ENCODE assay signal across 8 mouse cellular contexts in genomic region chr10:127080901-127081780, GRCm38 (mm10). TPM values are rescaled to one million over a fixed set of nuclear protein-coding genes. Genes with fewer than 3 reads are reported as not detected.
DNase-seq lines count a peak whose midpoint lies in the region; ATAC-seq lines count a peak whose summit lies in the region.

No protein-coding gene starts in this region.

- no peak for ATAC-seq in hindbrain, embryonic 13.5 days (ENCODE audit: low FRiP score)
- no peak for ATAC-seq in midbrain, embryonic 11.5 days (ENCODE audit: low FRiP score)

- H3K4me2 ChIP-seq in hindbrain, embryonic 13.5 days, result peak overlapping the region; percentile 90
- peak overlapping the region; percentile 100 for H3K4me2 ChIP-seq in midbrain, embryonic 11.5 days

- 1% methylated on average over 46 of the region's 48 CpGs for WGBS in hindbrain, embryonic 13.5 days
- WGBS in midbrain, embryonic 11.5 days, result 3% methylated on average over 48 of the region's 48 CpGs

- H3K4me3 ChIP-seq in hindbrain, embryonic 13.5 days, result peak overlapping the region; percentile 84
- peak overlapping the region; percentile 68 for H3K4me3 ChIP-seq in midbrain, embryonic 11.5 days (ENCODE audit: low read depth, low read length)

- H3K9ac ChIP-seq in hindbrain, embryonic 13.5 days, result peak overlapping the region; percentile 98
- peak overlapping the region; percentile 41 for H3K9ac ChIP-seq in midbrain, embryonic 11.5 days (ENCODE audit: low read length)

- H3K36me3 ChIP-seq in hindbrain, embryonic 13.5 days, result peaks cover 29% of the 10 kb centered on the region
- H3K36me3 ChIP-seq in midbrain, embryonic 11.5 days (ENCODE audit: control insufficient read depth, insufficient read depth, low read length), result no peaks in the 10 kb centered on the region

- peak overlapping the region; percentile 37; the same call in 1 of the 2 replicates for H3K27ac ChIP-seq in hindbrain, embryonic 13.5 days
- no peak overlapping the region for H3K27ac ChIP-seq in midbrain, embryonic 11.5 days (ENCODE audit: low read depth, low read length)

- H3K4me1 ChIP-seq in hindbrain, embryonic 13.5 days (replicated peaks), result peaks cover 56% of the 10 kb centered on the region
- peaks cover 36% of the 10 kb centered on the region for H3K4me1 ChIP-seq in midbrain, embryonic 11.5 days (ENCODE audit: control insufficient read depth, insufficient read depth, low read length)

- H3K27me3 ChIP-seq in hindbrain, embryonic 13.5 days, result peaks cover 59% of the 10 kb centered on the region
- H3K27me3 ChIP-seq in midbrain, embryonic 11.5 days (ENCODE audit: control insufficient read depth, insufficient read depth, low read length), result peaks cover 40% of the 10 kb centered on the region

- DNase-seq in adrenal gland, postnatal 25 days, result peak; percentile 33
- no peak for DNase-seq in adrenal gland, adult 18-20 months (ENCODE audit: low spot score in 2 of 2)
- peak; percentile 78 for DNase-seq in right cerebral cortex, postnatal 10 days (ENCODE audit: low spot score in 2 of 2)
- no peak for DNase-seq in right cerebral cortex, postnatal 36 days (ENCODE audit: low spot score in 2 of 2)
- DNase-seq in midbrain, embryonic 11.5 days (ENCODE audit: low spot score, missing footprints), result peak; percentile 93
- no peak for DNase-seq in adrenal gland, postnatal 4 days (ENCODE audit: low spot score in 2 of 2)
- no peak for DNase-seq in lung, postnatal 36 days

- no peaks in the 10 kb centered on the region for H3K9me3 ChIP-seq in hindbrain, embryonic 13.5 days
- no peaks in the 10 kb centered on the region for H3K9me3 ChIP-seq in midbrain, embryonic 11.5 days (ENCODE audit: control insufficient read depth, low read length)

RNA-seq across cellular contexts. Expression of gene Agap2, which starts 6.1 kb away (rescaled TPM):
- 2.6 and 3.8 TPM in 2 replicates for total RNA-seq in adrenal gland, postnatal 25 days (2021)
- total RNA-seq in adrenal gland, adult 18-20 months (2021), result 1 to 10 TPM; 3.1 to 3.2 TPM
- polyA plus RNA-seq in hindbrain, embryonic 13.5 days (2015; fragmentation: Nextera tagmentation; extraction: Ambion mirVana), result 3.0 and 3.1 TPM in 2 replicates
- polyA plus RNA-seq in midbrain, embryonic 11.5 days (2014; fragmentation: Nextera tagmentation; extraction: Ambion mirVana), result 0.66 and 0.89 TPM in 2 replicates
- 1 to 10 TPM; 3.6 to 4.1 TPM for total RNA-seq in adrenal gland, postnatal 4 days (2021)

RNA-seq across cellular contexts. Expression of gene Tspan31, which starts 11.1 kb away (rescaled TPM):
- total RNA-seq in adrenal gland, postnatal 25 days (2021), result 103 and 108 TPM in 2 replicates
- total RNA-seq in adrenal gland, adult 18-20 months (2021), result 100 to 1,000 TPM; 106 to 107 TPM
- polyA plus RNA-seq in hindbrain, embryonic 13.5 days (2015; fragmentation: Nextera tagmentation; extraction: Ambion mirVana), result 122 and 129 TPM in 2 replicates
- polyA plus RNA-seq in midbrain, embryonic 11.5 days (2014; fragmentation: Nextera tagmentation; extraction: Ambion mirVana), result 98.6 and 117 TPM in 2 replicates
- total RNA-seq in adrenal gland, postnatal 4 days (2021), result 10 to 100 TPM; 87.6 to 96.4 TPM

RNA-seq across cellular contexts. Expression of gene Cdk4, which starts 17.8 kb away (rescaled TPM):
- 218 and 247 TPM in 2 replicates for total RNA-seq in adrenal gland, postnatal 25 days (2021)
- 100 to 1,000 TPM; 138 to 172 TPM for total RNA-seq in adrenal gland, adult 18-20 months (2021)
- polyA plus RNA-seq in hindbrain, embryonic 13.5 days (2015; fragmentation: Nextera tagmentation; extraction: Ambion mirVana), result 1,183 and 1,237 TPM in 2 replicates
- 2,818 and 2,848 TPM in 2 replicates for polyA plus RNA-seq in midbrain, embryonic 11.5 days (2014; fragmentation: Nextera tagmentation; extraction: Ambion mirVana)
- total RNA-seq in adrenal gland, postnatal 4 days (2021), result 100 to 1,000 TPM; 444 to 449 TPM

RNA-seq across cellular contexts. Expression of gene March9, which starts 21.2 kb away (rescaled TPM):
- 8.6 and 10.9 TPM in 2 replicates for total RNA-seq in adrenal gland, postnatal 25 days (2021)
- 1 to 10 TPM; 6.3 to 6.8 TPM for total RNA-seq in adrenal gland, adult 18-20 months (2021)
- 5.8 and 5.9 TPM in 2 replicates for polyA plus RNA-seq in hindbrain, embryonic 13.5 days (2015; fragmentation: Nextera tagmentation; extraction: Ambion mirVana)
- 3.2 and 3.7 TPM in 2 replicates for polyA plus RNA-seq in midbrain, embryonic 11.5 days (2014; fragmentation: Nextera tagmentation; extraction: Ambion mirVana)
- total RNA-seq in adrenal gland, postnatal 4 days (2021), result 10 to 100 TPM; 11.3 to 12.1 TPM

RNA-seq across cellular contexts. Expression of gene Cyp27b1, which starts 33.1 kb away (rescaled TPM):
- 0.33 TPM in 1 of 2 replicates, not detected in the other for total RNA-seq in adrenal gland, postnatal 25 days (2021)
- total RNA-seq in adrenal gland, adult 18-20 months (2021), result under 1 TPM; 0.42 to 0.56 TPM
- polyA plus RNA-seq in hindbrain, embryonic 13.5 days (2015; fragmentation: Nextera tagmentation; extraction: Ambion mirVana), result 0.23 and 0.27 TPM in 2 replicates
- not detected in 2 replicates for polyA plus RNA-seq in midbrain, embryonic 11.5 days (2014; fragmentation: Nextera tagmentation; extraction: Ambion mirVana)
- total RNA-seq in adrenal gland, postnatal 4 days (2021), result 1 to 10 TPM; 1.1 to 1.2 TPM

Comparison
In these comparisons a context has a peak if more than half of its experiments do, and no peak if none do; other contexts are left out.
1. DNase-seq: peak in adrenal gland, postnatal 25 days (single experiment), right cerebral cortex, postnatal 10 days (2 of 2) and midbrain, embryonic 11.5 days (single experiment); none in adrenal gland, adult 18-20 months (0 of 2), right cerebral cortex, postnatal 36 days (0 of 2), adrenal gland, postnatal 4 days (0 of 2) and lung, postnatal 36 days (single experiment).